Mouse (Mus musculus): ENCODE results near the gene Pygm. TPM values are rescaled to one million over a fixed set of nuclear protein-coding genes. Genes with fewer than 3 reads are reported as not detected.

Gene Pygm
- total and polyA plus RNA-seq, 2 experiments from 2014 or later, result 13.2 to 25.8 TPM

DNA sequence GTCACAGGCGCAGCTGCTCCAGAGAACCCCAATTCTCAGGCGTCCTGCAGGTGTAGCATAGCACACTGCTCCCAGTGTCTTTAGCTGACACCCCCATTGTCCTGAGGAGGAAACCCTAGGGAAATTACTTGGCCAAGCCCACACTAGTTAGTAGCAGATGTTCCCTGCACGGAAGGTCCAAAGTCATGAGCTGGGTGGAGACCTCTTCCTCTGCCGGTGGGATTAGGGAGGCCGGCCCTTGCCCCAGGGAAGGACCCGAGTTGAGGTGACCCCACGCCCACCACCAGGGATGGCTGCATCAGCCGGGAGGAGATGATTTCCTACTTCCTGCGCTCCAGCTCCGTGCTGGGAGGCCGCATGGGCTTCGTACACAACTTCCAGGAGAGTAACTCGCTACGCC, 28.6 kb downstream of the Pygm start:
- Histone ChIP-seq H3K9me3 (ENCODE audit: low read length) (no peaks in the 10 kb centered on the region), H3K4me3 (ENCODE audit: low read depth, low read length) (no peak overlapping the region), H3K4me1 (ENCODE audit: insufficient read depth, low read length) (peaks cover 21% of the 10 kb centered on the region), H3K4me2 (ENCODE audit: low read depth, low read length, poor library complexity, severe bottlenecking) (no peak overlapping the region), H3K36me3 (ENCODE audit: insufficient read depth, low read length) (peaks cover 24% of the 10 kb centered on the region), H3K9ac (replicated peaks; ENCODE audit: low read length, poor library complexity, severe bottlenecking) (no peak overlapping the region), H3K27me3 (ENCODE audit: insufficient read depth, low read length) (no peaks in the 10 kb centered on the region), H3K27ac (ENCODE audit: low read depth, low read length) (no peak overlapping the region)
- TF ChIP-seq CTCF (IDR thresholded peaks at IDR 0.05), result no peak
- ATAC-seq (ENCODE audit: low FRiP score) (no peak), DNase-seq (ENCODE audit: low spot score) (no peak)
- WGBS, result 76% methylated on average over 14 of the region's 14 CpGs

DNA sequence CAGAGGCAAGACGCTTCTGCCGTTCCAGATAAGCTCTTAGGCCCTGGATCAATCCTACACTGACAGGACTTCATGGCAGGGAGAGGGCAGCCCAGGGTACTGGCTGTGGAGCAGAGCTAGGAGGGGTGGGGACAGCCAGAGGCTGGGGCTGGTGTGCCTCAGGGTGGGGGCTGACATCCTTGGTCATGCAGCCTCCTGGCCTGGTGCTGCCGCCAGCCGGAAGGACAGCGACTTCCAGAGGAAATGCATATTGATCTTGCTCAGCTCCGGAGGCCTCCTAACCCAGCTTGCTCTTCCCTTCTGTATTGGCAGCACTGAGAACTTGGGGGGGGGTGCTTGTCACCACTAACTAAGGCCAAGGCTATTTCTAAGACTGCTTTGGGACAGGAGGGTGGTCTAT, 31.3 kb downstream of the Pygm start:
- Histone ChIP-seq H3K9ac (replicated peaks; ENCODE audit: low read length, poor library complexity, severe bottlenecking) (peak overlapping the region; percentile 44; the same call in 1 of the 2 replicates), H3K9me3 (ENCODE audit: low read length) (no peaks in the 10 kb centered on the region), H3K4me2 (ENCODE audit: low read depth, low read length, poor library complexity, severe bottlenecking) (no peak overlapping the region), H3K4me1 (ENCODE audit: insufficient read depth, low read length) (peaks cover 23% of the 10 kb centered on the region), H3K4me3 (ENCODE audit: low read depth, low read length) (no peak overlapping the region), H3K27ac (ENCODE audit: low read depth, low read length) (peak overlapping the region; percentile 93), H3K27me3 (ENCODE audit: insufficient read depth, low read length) (no peaks in the 10 kb centered on the region), H3K36me3 (ENCODE audit: insufficient read depth, low read length) (peaks cover 15% of the 10 kb centered on the region; the same call in 1 of the 2 replicates)
- WGBS, result 24% methylated on average over 6 of the region's 6 CpGs
- no peak for TF ChIP-seq CTCF (IDR thresholded peaks at IDR 0.05)
- ATAC-seq (ENCODE audit: low FRiP score), result no peak
- no peak for DNase-seq (ENCODE audit: low spot score)

DNA sequence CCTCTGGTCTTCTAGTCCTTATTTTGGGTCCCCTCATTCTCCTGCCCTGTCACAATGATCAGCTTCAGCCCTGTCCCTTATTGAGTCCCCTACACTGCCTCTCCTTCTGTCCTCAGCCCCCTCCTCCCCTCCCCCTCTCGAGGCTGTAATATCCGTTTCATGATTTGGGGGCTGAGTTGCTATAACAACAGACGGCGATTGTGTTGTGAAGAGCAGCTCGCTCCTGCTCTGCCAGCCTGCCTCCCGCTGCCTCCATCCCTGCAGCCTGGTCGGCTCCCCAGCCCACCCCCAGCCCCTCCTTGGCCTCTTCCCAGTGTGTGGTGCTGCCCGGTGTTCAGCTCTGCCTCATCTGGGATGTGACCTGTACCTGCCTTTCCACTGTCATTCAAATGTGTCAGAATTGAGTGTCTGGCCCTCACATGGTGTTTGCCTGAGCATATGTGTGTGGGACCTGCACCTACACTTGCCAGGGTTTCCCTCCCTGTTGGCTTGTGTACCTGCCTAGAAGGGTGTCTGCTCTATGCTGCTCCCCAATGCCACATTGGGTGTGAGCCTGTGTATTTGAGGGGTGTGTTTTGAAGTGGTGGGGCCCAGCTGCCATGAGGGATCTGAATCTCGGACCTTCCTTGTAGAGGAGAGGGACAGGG, 32.0 kb downstream of the Pygm start:
- no peak for TF ChIP-seq CTCF (IDR thresholded peaks at IDR 0.05)
- Histone ChIP-seq H3K27ac (ENCODE audit: low read depth, low read length) (peak overlapping the region; percentile 93), H3K4me1 (ENCODE audit: insufficient read depth, low read length) (peaks cover 31% of the 10 kb centered on the region), H3K36me3 (ENCODE audit: insufficient read depth, low read length) (peaks cover 13% of the 10 kb centered on the region; the same call in 1 of the 2 replicates), H3K4me2 (ENCODE audit: low read depth, low read length, poor library complexity, severe bottlenecking) (peak overlapping the region; percentile 27; the same call in 1 of the 2 replicates), H3K9me3 (ENCODE audit: low read length) (no peaks in the 10 kb centered on the region), H3K4me3 (ENCODE audit: low read depth, low read length) (no peak overlapping the region), H3K27me3 (ENCODE audit: insufficient read depth, low read length) (no peaks in the 10 kb centered on the region), H3K9ac (replicated peaks; ENCODE audit: low read length, poor library complexity, severe bottlenecking) (peak overlapping the region; percentile 44; the same call in 1 of the 2 replicates)
- 3% methylated on average over 9 of the region's 9 CpGs for WGBS
- DNase-seq (ENCODE audit: low spot score), result peak; percentile 84
- ATAC-seq (ENCODE audit: low FRiP score), result no peak

- no peak overlapping the region for H3K4me3 ChIP-seq (ENCODE audit: low read depth, low read length)
- peak overlapping the region; percentile 91; the same call in 1 of the 2 replicates for H3K4me2 ChIP-seq (ENCODE audit: low read depth, low read length, poor library complexity, severe bottlenecking)
- ATAC-seq (ENCODE audit: low FRiP score), result no peak
- DNase-seq (ENCODE audit: low spot score), result no peak
- no peaks in the 10 kb centered on the region for H3K9me3 ChIP-seq (ENCODE audit: low read length)
- peak overlapping the region; percentile 20; the same call in 1 of the 2 replicates for H3K9ac ChIP-seq (replicated peaks; ENCODE audit: low read length, poor library complexity, severe bottlenecking)
- H3K27ac ChIP-seq (ENCODE audit: low read depth, low read length), result peak overlapping the region; percentile 93
- 50% methylated on average over 12 of the region's 12 CpGs for WGBS
- H3K27me3 ChIP-seq (ENCODE audit: insufficient read depth, low read length), result no peaks in the 10 kb centered on the region
- peaks cover 37% of the 10 kb centered on the region for H3K4me1 ChIP-seq (ENCODE audit: insufficient read depth, low read length)
- H3K36me3 ChIP-seq (ENCODE audit: insufficient read depth, low read length), result peaks cover 13% of the 10 kb centered on the region; the same call in 1 of the 2 replicates
- peak; percentile 24; the same call in 1 of the 2 replicates for TF ChIP-seq CTCF (IDR thresholded peaks at IDR 0.05)
These were observed 32.9 kb downstream of the Pygm start for GRCm38 (mm10) chr19:6416894-6417761.

DNA sequence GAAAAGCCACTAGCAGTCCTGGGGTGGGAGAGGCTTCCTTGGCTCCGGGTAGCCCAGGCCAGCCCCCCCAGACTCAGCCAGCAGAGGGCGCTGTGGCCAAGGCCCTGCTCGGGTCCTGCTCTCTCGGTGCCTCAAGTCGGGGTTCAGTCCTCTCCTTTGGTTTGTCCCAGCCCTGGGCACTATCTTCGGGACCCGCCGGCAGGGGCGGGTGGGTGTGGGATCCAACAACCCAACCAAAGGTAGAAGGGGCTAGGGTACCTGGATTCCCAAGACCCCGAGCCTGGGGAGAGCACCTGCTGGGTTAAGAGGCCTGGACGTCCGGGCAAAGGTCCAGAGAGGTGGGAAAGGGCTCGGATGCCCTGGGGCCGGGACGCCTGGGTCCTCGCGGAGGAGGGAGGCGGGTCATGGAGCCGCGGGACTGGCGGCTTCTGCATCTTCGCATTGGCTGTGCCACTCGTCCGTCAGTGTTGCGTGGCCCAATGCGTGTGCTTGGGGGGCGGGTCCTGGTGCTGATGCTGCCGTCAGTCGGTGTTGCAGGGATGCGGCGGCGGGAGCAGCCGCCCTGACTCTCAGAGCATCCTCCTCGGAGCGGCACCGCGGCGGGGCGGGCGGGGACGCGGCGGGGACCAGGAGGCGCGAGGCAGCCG, 34.2 kb downstream of the Pygm start, which contains the start of gene Nrxn2:
Gene Nrxn2, plus strand, starts transcription at position 499 of the 647 bp plus-strand sequence.
- peak; percentile 97 for DNase-seq (ENCODE audit: low spot score)
- H3K36me3 ChIP-seq (ENCODE audit: insufficient read depth, low read length), result peaks cover 7% of the 10 kb centered on the region; the same call in 1 of the 2 replicates
- peak; percentile 92 for ATAC-seq (ENCODE audit: low FRiP score)
- peak within 1 kb of the TSS; percentile 61 for H3K4me3 ChIP-seq (ENCODE audit: low read depth, low read length)
- peak within 1 kb of the TSS; percentile 93 for H3K27ac ChIP-seq (ENCODE audit: low read depth, low read length)
- H3K9ac ChIP-seq (replicated peaks; ENCODE audit: low read length, poor library complexity, severe bottlenecking), result peak within 1 kb of the TSS; percentile 88
- no peaks in the 10 kb centered on the region for H3K27me3 ChIP-seq (ENCODE audit: insufficient read depth, low read length)
- under 1% methylated on average over 45 of the region's 46 CpGs for WGBS
- TF ChIP-seq CTCF (IDR thresholded peaks at IDR 0.05), result peak; percentile 94
- H3K4me1 ChIP-seq (ENCODE audit: insufficient read depth, low read length), result peaks cover 45% of the 10 kb centered on the region
- no peaks in the 10 kb centered on the region for H3K9me3 ChIP-seq (ENCODE audit: low read length)
- peak within 1 kb of the TSS; percentile 91 for H3K4me2 ChIP-seq (ENCODE audit: low read depth, low read length, poor library complexity, severe bottlenecking)
